Mouse (Mus musculus): ENCODE results near the gene Aoc3.
"Not testable (repeated sequence)": the region's sequence is repeated elsewhere in the genome, so short reads cannot be mapped to it uniquely, and the experiment has no call there.

Gene Aoc3

DNA sequence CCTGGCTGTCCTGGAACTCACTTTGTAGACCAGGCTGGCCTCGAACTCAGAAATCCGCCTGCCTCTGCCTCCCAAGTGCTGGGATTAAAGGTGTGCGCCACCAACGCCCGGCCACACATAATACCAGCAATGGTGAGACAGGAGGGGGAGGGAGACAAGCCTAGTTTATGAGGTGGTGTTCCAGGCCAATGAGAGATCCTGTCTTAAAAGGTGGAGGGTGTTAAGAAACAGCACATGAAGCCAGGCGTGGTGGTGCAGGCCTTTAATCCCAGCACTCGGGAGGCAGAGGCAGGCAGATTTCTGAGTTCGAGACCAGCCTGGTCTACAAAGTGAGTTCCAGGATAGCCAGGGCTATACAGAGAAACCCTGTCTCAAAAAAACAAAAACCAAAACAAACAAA lies 47.8 kb downstream of the Aoc3 start:
- DNase-seq, result not testable (repeated sequence)

DNA sequence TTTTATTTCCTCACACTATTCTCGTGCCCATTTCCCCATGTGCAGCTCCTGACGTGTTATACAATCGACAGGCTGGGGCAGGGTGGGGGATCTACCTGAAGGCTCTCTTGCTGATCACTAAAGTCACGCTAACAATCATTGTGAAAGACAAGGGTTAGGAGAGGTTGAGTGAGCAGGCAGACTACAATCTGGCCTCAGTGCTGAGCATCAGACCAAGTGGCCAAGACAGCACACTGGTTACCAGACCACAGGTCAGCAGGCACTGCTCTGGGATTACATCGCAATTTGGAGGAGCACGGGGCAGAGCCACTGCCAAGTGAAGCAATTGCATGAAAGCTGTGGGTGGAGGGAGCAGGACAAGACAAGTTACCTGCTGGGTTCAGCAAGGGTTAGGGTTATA lies 48.5 kb downstream of the Aoc3 start:
- DNase-seq, result no peak

GRCm38 (mm10) chr11:101381817-101382216 lies 51.4 kb downstream of the Aoc3 start:
- no peak for DNase-seq
